Mouse (Mus musculus) hindbrain, embryonic 16.5 days (tissue): ENCODE results near the gene Rab11b. TPM values are rescaled to one million over a fixed set of nuclear protein-coding genes. Genes with fewer than 3 reads are reported as not detected.
"Not testable (repeated sequence)": the region's sequence is repeated elsewhere in the genome, so short reads cannot be mapped to it uniquely, and the experiment has no call there.

Experiments
- ATAC-seq: fragments of 200-750 bp; cut with Nextera tagmentation; 2 replicates; pipeline ENCODE4 v1.8.0; 2017; ENCODE audit warnings: moderate TSS enrichment, moderate library complexity
- H3K27ac ChIP-seq: fragments of 300-500 bp; sonication (generic); 2 replicates; pipeline ENCODE4 v1.5.1; 2014; ENCODE audit warnings: low read depth, mild to moderate bottlenecking, control low read depth, low read length, moderate library complexity
- H3K27me3 ChIP-seq: fragments of 300-500 bp; sonication (generic); replicated peaks from 2 replicates; pipeline ENCODE4 v1.6.1; 2014; ENCODE audit warnings: low read length; ENCODE audit not compliant: control insufficient read depth, insufficient read depth
- H3K36me3 ChIP-seq: fragments of 300-500 bp; sonication (generic); 2 replicates; pipeline ENCODE4 v1.6.1; 2014; ENCODE audit warnings: mild to moderate bottlenecking, low read length, moderate library complexity, mixed read lengths; ENCODE audit not compliant: control insufficient read depth, insufficient read depth
- H3K4me1 ChIP-seq: fragments of 300-500 bp; sonication (generic); 2 replicates; pipeline ENCODE4 v1.6.1; 2014; ENCODE audit warnings: low read depth, low read length; ENCODE audit not compliant: control insufficient read depth, insufficient read depth
- H3K4me2 ChIP-seq: fragments of 300-500 bp; sonication (generic); 2 replicates; pipeline ENCODE4 v1.6.1; 2014; ENCODE audit warnings: mild to moderate bottlenecking, low read length, control low read depth, moderate library complexity
- H3K4me3 ChIP-seq: fragments of 300-500 bp; sonication (generic); 2 replicates; pipeline ENCODE4 v1.5.1; 2014; ENCODE audit warnings: mild to moderate bottlenecking, low read length, control low read depth, moderate library complexity
- H3K9ac ChIP-seq: fragments of 300-500 bp; sonication (generic); 2 replicates; pipeline ENCODE4 v1.6.1; 2014; ENCODE audit warnings: low read depth, mild to moderate bottlenecking, control low read depth, low read length, moderate library complexity
- H3K9me3 ChIP-seq: fragments of 300-500 bp; sonication (generic); 2 replicates; pipeline ENCODE4 v1.6.1; 2014; ENCODE audit warnings: mild to moderate bottlenecking, low read length, moderate library complexity; ENCODE audit not compliant: control insufficient read depth
- WGBS: fragments of 180-500 bp; shearing (Covaris S2); extraction: QIAGEN DNeasy Blood & Tissue Kit; methylation state at CpG from one replicate; pipeline ENCODE4 v1.1.7; 2014; 5-methylcytosine and 5-hydroxymethylcytosine counted together
- polyA plus RNA-seq: library from polyadenylated mRNA; unstranded; fragments of >200 nt; fragmentation: Nextera tagmentation; extraction: Ambion mirVana; gene quantifications from 2 replicates; pipeline ENCODE4 v1.2.1, GENCODE M21; 2015

The Rab11b gene
- polyA plus RNA-seq, 1 experiment from 2014 or later: 481 TPM

GRCm38 (mm10) chr17:33755418-33756107 lies 4.8 kb downstream of the Rab11b start:
- H3K4me2 ChIP-seq: peak overlapping the region; percentile 20; the same call in 1 of the 2 replicates
- no peak for ATAC-seq
- H3K27ac ChIP-seq: peak overlapping the region; percentile 51
- H3K9me3 ChIP-seq: no peaks in the 10 kb centered on the region
- peaks cover 60% of the 10 kb centered on the region for H3K4me1 ChIP-seq
- no peak overlapping the region for H3K9ac ChIP-seq
- H3K4me3 ChIP-seq: no peak overlapping the region
- no peaks in the 10 kb centered on the region for H3K27me3 ChIP-seq
- WGBS: 67% methylated on average over 10 of the region's 10 CpGs
- peaks cover 2% of the 10 kb centered on the region for H3K36me3 ChIP-seq

- no peak overlapping the region for H3K27ac ChIP-seq
- 63% methylated on average over 1 of the region's 1 CpGs for WGBS
- H3K4me2 ChIP-seq: no peak overlapping the region
- H3K36me3 ChIP-seq: peaks cover 6% of the 10 kb centered on the region
- no peak overlapping the region for H3K4me3 ChIP-seq
- no peaks in the 10 kb centered on the region for H3K27me3 ChIP-seq
- H3K4me1 ChIP-seq: peaks cover 60% of the 10 kb centered on the region
- no peaks in the 10 kb centered on the region for H3K9me3 ChIP-seq
- H3K9ac ChIP-seq: no peak overlapping the region
- ATAC-seq: no peak
Observed at GRCm38 (mm10) chr17:33754656-33755055, 5.7 kb downstream of the Rab11b start.

- ATAC-seq: no peak
- 96% methylated on average over 2 of the region's 2 CpGs for WGBS
- no peak overlapping the region for H3K4me3 ChIP-seq
- H3K9me3 ChIP-seq: no peaks in the 10 kb centered on the region
- H3K27ac ChIP-seq: no peak overlapping the region
- H3K36me3 ChIP-seq: peaks cover 24% of the 10 kb centered on the region
- H3K9ac ChIP-seq: no peak overlapping the region
- H3K27me3 ChIP-seq: no peaks in the 10 kb centered on the region
- peaks cover 39% of the 10 kb centered on the region for H3K4me1 ChIP-seq
- H3K4me2 ChIP-seq: no peak overlapping the region
Observed at GRCm38 (mm10) chr17:33752297-33752696, 8.0 kb downstream of the Rab11b start.

GRCm38 (mm10) chr17:33751181-33751580 lies 9.1 kb downstream of the Rab11b start:
- Histone ChIP-seq H3K27ac (no peak overlapping the region), H3K4me1 (peaks cover 28% of the 10 kb centered on the region), H3K36me3 (peaks cover 28% of the 10 kb centered on the region), H3K4me2 (no peak overlapping the region), H3K9me3 (no peaks in the 10 kb centered on the region), H3K4me3 (no peak overlapping the region), H3K9ac (no peak overlapping the region), H3K27me3 (no peaks in the 10 kb centered on the region)
- ATAC-seq: no peak

- peaks cover 39% of the 10 kb centered on the region for H3K36me3 ChIP-seq
- H3K27me3 ChIP-seq: no peaks in the 10 kb centered on the region
- 95% methylated on average over 5 of the region's 5 CpGs for WGBS
- no peak overlapping the region for H3K27ac ChIP-seq
- ATAC-seq: no peak
- no peak overlapping the region for H3K4me2 ChIP-seq
- H3K9ac ChIP-seq: no peak overlapping the region
- H3K9me3 ChIP-seq: no peaks in the 10 kb centered on the region
- peaks cover 12% of the 10 kb centered on the region for H3K4me1 ChIP-seq
- H3K4me3 ChIP-seq: no peak overlapping the region
Observed at GRCm38 (mm10) chr17:33749451-33749850, 10.9 kb downstream of the Rab11b start.

- no peaks in the 10 kb centered on the region for H3K9me3 ChIP-seq
- H3K9ac ChIP-seq: no peak overlapping the region
- no peak overlapping the region for H3K4me2 ChIP-seq
- H3K27me3 ChIP-seq: no peaks in the 10 kb centered on the region
- peaks cover 39% of the 10 kb centered on the region for H3K36me3 ChIP-seq
- H3K27ac ChIP-seq: no peak overlapping the region
- no peak for ATAC-seq
- 78% methylated on average over 2 of the region's 2 CpGs for WGBS
- no peaks in the 10 kb centered on the region for H3K4me1 ChIP-seq
- no peak overlapping the region for H3K4me3 ChIP-seq
Observed at GRCm38 (mm10) chr17:33746011-33746410, 14.3 kb downstream of the Rab11b start.

GRCm38 (mm10) chr17:33744686-33745384 lies 15.5 kb downstream of the Rab11b start:
- Histone ChIP-seq H3K4me2 (no peak overlapping the region), H3K9ac (no peak overlapping the region), H3K4me3 (no peak overlapping the region), H3K36me3 (peaks cover 35% of the 10 kb centered on the region), H3K27me3 (no peaks in the 10 kb centered on the region), H3K9me3 (no peaks in the 10 kb centered on the region), H3K4me1 (no peaks in the 10 kb centered on the region), H3K27ac (no peak overlapping the region)
- ATAC-seq: no peak; the same call in 1 of the 2 replicates
- 92% methylated on average over 5 of the region's 5 CpGs for WGBS

- Histone ChIP-seq H3K9ac (no peak overlapping the region), H3K9me3 (no peaks in the 10 kb centered on the region), H3K36me3 (peaks cover 15% of the 10 kb centered on the region), H3K4me1 (no peaks in the 10 kb centered on the region), H3K4me2 (no peak overlapping the region), H3K4me3 (no peak overlapping the region), H3K27ac (no peak overlapping the region), H3K27me3 (no peaks in the 10 kb centered on the region)
- 100% methylated on average over 1 of the region's 1 CpGs for WGBS
- no peak for ATAC-seq
Observed at GRCm38 (mm10) chr17:33742420-33742819, 17.9 kb downstream of the Rab11b start.

GRCm38 (mm10) chr17:33733526-33733925 lies 26.8 kb downstream of the Rab11b start:
- not testable (repeated sequence) for ATAC-seq, H3K4me1 ChIP-seq, H3K4me2 ChIP-seq, H3K9ac ChIP-seq, H3K36me3 ChIP-seq, H3K9me3 ChIP-seq, H3K27ac ChIP-seq, H3K4me3 ChIP-seq, H3K27me3 ChIP-seq
- 86% methylated on average over 10 of the region's 10 CpGs for WGBS
